Mouse (Mus musculus): ENCODE results near the gene Cish. TPM values are rescaled to one million over a fixed set of nuclear protein-coding genes. Genes with fewer than 3 reads are reported as not detected.

Gene Cish
- total and polyA plus RNA-seq, 3 experiments, result 10.0 to 24.5 TPM; not detected in 1

GRCm38 (mm10) chr9:107277603-107278002 is 18.2 kb upstream of the Cish start:
- Histone ChIP-seq H3K27me3 (ENCODE audit: control insufficient read depth in 1 of 2, insufficient read depth in 2 of 2, low read length in 2 of 2) (no peaks in the 10 kb centered on the region), H3K79me2 (ENCODE audit: control insufficient read depth, insufficient read depth, low read length, poor library complexity) (no peaks in the 10 kb centered on the region), H3K36me3 (ENCODE audit: control insufficient read depth in 1 of 2, insufficient read depth in 2 of 2, low read length in 2 of 2) (peaks cover 0 to 20% of the 10 kb centered on the region in 2 experiments; a peak in 2 of 4 replicates), H3K9me3 (replicated peaks; ENCODE audit: insufficient read depth, low read length) (no peaks in the 10 kb centered on the region), H3K4me3 (ENCODE audit: control insufficient read depth in 1 of 2, insufficient read depth in 1 of 2, low read depth in 2 of 2, low read length in 2 of 2) (no peak overlapping the region), H3K9ac (ENCODE audit: control insufficient read depth, low read depth, low read length, poor library complexity, severe bottlenecking) (no peak overlapping the region), H3K27ac (ENCODE audit: control insufficient read depth, low read depth, low read length) (no peak overlapping the region), H3K4me1 (ENCODE audit: control insufficient read depth in 1 of 2, insufficient read depth in 2 of 2, low read length in 2 of 2) (peaks cover 17 to 33% of the 10 kb centered on the region in 2 experiments)
- TF ChIP-seq MAFK (IDR thresholded peaks at IDR 0.05; ENCODE audit: borderline replicate concordance, low read depth, low read length), result 0 out of 2 replicates have a peak, but pooled peaks have one; percentile 45
- TF ChIP-seq TBP (IDR thresholded peaks at IDR 0.05; ENCODE audit: low read depth, low read length), result no peak
- DNase-seq (ENCODE audit: low read depth, low spot score), result no peak

GRCm38 (mm10) chr9:107278126-107278525 is 17.7 kb upstream of the Cish start:
- peaks cover 13 to 30% of the 10 kb centered on the region in 2 experiments for H3K4me1 ChIP-seq (ENCODE audit: control insufficient read depth in 1 of 2, insufficient read depth in 2 of 2, low read length in 2 of 2)
- TF ChIP-seq ZKSCAN1 (IDR thresholded peaks at IDR 0.05; ENCODE audit: low read depth, low read length), result no peak
- H3K9ac ChIP-seq (ENCODE audit: control insufficient read depth, low read depth, low read length, poor library complexity, severe bottlenecking), result no peak overlapping the region

GRCm38 (mm10) chr9:107278527-107279377 is 17.1 kb upstream of the Cish start:
- TF ChIP-seq GATA1 (IDR thresholded peaks at IDR 0.05; ENCODE audit: low read depth, low read length), result peak; percentile 82
- TF ChIP-seq NELFE (IDR thresholded peaks at IDR 0.05; ENCODE audit: low read depth, low read length), result no peak
- TF ChIP-seq ZMIZ1 (IDR thresholded peaks at IDR 0.05; ENCODE audit: low read depth, low read length), result no peak
- TF ChIP-seq ETS1 (IDR thresholded peaks at IDR 0.05; ENCODE audit: low read depth, low read length), result peak; percentile 91
- TF ChIP-seq EP300 (IDR thresholded peaks at IDR 0.05; ENCODE audit: low read depth in 1 of 2, low read length in 2 of 2), result 0 out of 4 replicates have a peak, but pooled peaks of 1 of the 2 experiments have one; percentile 5
- no peak for TF ChIP-seq SMC3 (IDR thresholded peaks at IDR 0.05; ENCODE audit: low read depth, low read length)
- no peak for TF ChIP-seq MAX (IDR thresholded peaks at IDR 0.05; ENCODE audit: low read length)
- no peak for TF ChIP-seq BHLHE40 (IDR thresholded peaks at IDR 0.05; ENCODE audit: borderline replicate concordance, low read depth, low read length)
- no peak for TF ChIP-seq USF2 (IDR thresholded peaks at IDR 0.05; ENCODE audit: borderline replicate concordance in 1 of 2, insufficient read depth in 1 of 2, low read depth in 1 of 2, low read length in 2 of 2)
- peak; percentile 58; the same call in 1 of the 2 replicates for TF ChIP-seq SIN3A (IDR thresholded peaks at IDR 0.05; ENCODE audit: low read length)
- TF ChIP-seq RAD21 (IDR thresholded peaks at IDR 0.05; ENCODE audit: low read depth, low read length), result no peak
- TF ChIP-seq JUND (IDR thresholded peaks at IDR 0.05; ENCODE audit: low read depth, low read length), result no peak
- peak overlapping the region; percentile 86; the same call in 1 of the 2 replicates for H3K27ac ChIP-seq (ENCODE audit: control insufficient read depth, low read depth, low read length)
- peaks cover 13 to 28% of the 10 kb centered on the region in 2 experiments for H3K4me1 ChIP-seq (ENCODE audit: control insufficient read depth in 1 of 2, insufficient read depth in 2 of 2, low read length in 2 of 2)
- H3K79me2 ChIP-seq (ENCODE audit: control insufficient read depth, insufficient read depth, low read length, poor library complexity), result no peaks in the 10 kb centered on the region
- H3K9me3 ChIP-seq (replicated peaks; ENCODE audit: insufficient read depth, low read length), result no peaks in the 10 kb centered on the region
- peaks cover 0 to 15% of the 10 kb centered on the region in 2 experiments; a peak in 3 of 4 replicates for H3K36me3 ChIP-seq (ENCODE audit: control insufficient read depth in 1 of 2, insufficient read depth in 2 of 2, low read length in 2 of 2)
- peak overlapping the region; percentile 4; the same call in 1 of the 2 replicates for H3K9ac ChIP-seq (ENCODE audit: control insufficient read depth, low read depth, low read length, poor library complexity, severe bottlenecking)
- DNase-seq (ENCODE audit: low read depth, low spot score), result peak; percentile 82
- no peaks in the 10 kb centered on the region for H3K27me3 ChIP-seq (ENCODE audit: control insufficient read depth in 1 of 2, insufficient read depth in 2 of 2, low read length in 2 of 2)
- H3K4me3 ChIP-seq (ENCODE audit: control insufficient read depth in 1 of 2, insufficient read depth in 1 of 2, low read depth in 2 of 2, low read length in 2 of 2), result no peak overlapping the region

More at GRCm38 (mm10) chr9:107278126-107278525, 17.7 kb upstream of the Cish start:
- no peaks in the 10 kb centered on the region for H3K27me3 ChIP-seq (ENCODE audit: control insufficient read depth in 1 of 2, insufficient read depth in 2 of 2, low read length in 2 of 2)
- H3K27ac ChIP-seq (ENCODE audit: control insufficient read depth, low read depth, low read length), result no peak overlapping the region
- DNase-seq (ENCODE audit: low read depth, low spot score), result no peak
- H3K4me3 ChIP-seq (ENCODE audit: control insufficient read depth in 1 of 2, insufficient read depth in 1 of 2, low read depth in 2 of 2, low read length in 2 of 2), result no peak overlapping the region
- H3K9me3 ChIP-seq (replicated peaks; ENCODE audit: insufficient read depth, low read length), result no peaks in the 10 kb centered on the region
- no peaks in the 10 kb centered on the region for H3K79me2 ChIP-seq (ENCODE audit: control insufficient read depth, insufficient read depth, low read length, poor library complexity)
- H3K36me3 ChIP-seq (ENCODE audit: control insufficient read depth in 1 of 2, insufficient read depth in 2 of 2, low read length in 2 of 2), result peaks cover 0 to 16% of the 10 kb centered on the region in 2 experiments; a peak in 2 of 4 replicates
